Mouse (Mus musculus) NIH3T3 (cell line): ENCODE measurements around the gene Pdzrn4.
"Not testable (repeated sequence)": the region's sequence is repeated elsewhere in the genome, so short reads cannot be mapped to it uniquely, and the experiment has no call there.

Source experiments
- DNase-seq: peaks from one replicate; pipeline ENCODE4 v3.0.0-alpha.2; 2012; ENCODE audit warnings: low read depth

Pdzrn4 gene

DNA sequence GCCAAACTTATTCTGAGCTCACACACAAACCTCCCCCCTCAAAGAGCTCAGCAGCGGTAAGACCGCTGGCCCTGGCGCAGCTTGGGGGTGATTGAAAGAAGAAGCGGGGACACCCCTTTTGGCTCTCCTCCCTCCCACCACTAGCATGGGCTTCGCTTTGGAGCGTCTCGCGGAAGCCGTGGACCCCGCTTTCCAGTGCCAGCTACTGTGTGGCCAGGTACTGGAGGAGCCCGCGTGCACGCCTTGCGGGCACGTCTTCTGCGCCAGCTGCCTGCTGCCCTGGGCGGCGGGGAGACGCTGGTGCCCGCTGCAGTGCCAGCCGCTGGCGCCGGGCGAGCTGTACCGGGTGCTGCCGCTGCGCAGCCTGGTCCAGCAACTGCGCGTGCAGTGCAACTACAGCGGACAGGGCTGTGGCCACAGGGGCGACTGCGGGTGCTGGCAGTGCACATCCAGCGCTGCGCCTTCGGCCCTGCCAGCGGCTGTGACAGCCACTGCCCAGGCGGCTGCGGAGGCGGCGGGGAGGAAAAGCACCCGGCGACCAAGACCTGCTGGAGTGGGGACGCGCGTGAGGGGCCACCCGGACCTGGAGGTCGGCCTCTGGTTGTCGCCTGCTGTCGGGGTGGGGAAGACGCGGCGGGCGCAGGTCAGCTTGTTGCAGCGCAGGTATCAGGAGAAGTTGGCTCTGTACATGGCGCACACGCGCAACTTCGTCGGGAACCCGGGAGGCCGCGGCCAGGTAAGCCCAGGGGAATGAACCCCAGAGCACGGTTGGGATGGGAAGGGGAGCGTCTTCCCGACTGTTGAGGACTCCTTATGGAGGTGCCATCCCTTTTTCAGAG, at the start of gene Pdzrn4:
Gene Pdzrn4, plus strand, starts transcription at position 112 of the 839 bp plus-strand sequence.
- no peak for DNase-seq

GRCm38 (mm10) chr15:92347426-92347825, 49.3 kb upstream of the Pdzrn4 start:
- DNase-seq = no peak

DNA sequence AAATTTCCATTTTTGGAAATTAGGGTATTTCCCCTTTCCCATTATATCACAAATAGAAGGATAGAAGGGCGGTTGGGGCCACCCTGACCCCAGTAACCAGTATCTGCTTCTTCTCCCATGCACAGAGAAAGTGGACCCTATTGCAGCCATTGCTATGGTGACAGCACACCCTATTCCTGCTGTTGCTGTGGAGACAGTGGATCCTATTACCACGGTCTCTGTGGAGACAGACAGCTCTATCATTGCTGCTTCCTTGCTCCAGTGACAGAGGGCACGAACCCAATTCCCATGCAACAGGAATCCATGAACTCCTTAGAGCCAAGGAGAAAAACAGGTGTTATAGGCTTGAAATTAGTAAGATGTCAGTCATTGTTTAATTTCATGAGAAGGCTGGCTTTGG, 48.8 kb upstream of the Pdzrn4 start:
- DNase-seq = no peak

- DNase-seq = not testable (repeated sequence)
Observed at GRCm38 (mm10) chr15:92348453-92348852, 48.2 kb upstream of the Pdzrn4 start.

DNA sequence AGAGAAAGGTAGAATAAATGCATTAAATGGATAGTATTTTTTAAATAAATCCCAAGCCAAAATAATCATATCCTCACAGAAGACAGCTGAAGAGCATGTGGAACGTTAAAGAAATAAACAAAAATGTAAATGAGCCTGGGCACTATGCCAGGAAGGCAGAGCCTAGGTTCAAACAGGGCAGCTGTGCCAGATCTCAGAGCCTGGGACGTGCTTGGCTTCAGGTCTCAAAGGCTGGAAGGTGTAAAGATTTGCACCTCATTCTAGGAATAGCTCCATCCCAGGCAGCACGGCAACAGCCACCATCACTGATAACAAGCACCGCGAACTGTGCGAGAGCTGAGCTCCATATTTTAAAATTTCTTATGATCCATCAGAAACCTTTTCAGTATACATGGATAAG, 32.5 kb upstream of the Pdzrn4 start:
- no peak for DNase-seq

GRCm38 (mm10) chr15:92364592-92364991, 32.1 kb upstream of the Pdzrn4 start:
- no peak for DNase-seq

GRCm38 (mm10) chr15:92394811-92395210, 1.9 kb upstream of the Pdzrn4 start:
- DNase-seq = no peak

GRCm38 (mm10) chr15:92398747-92399146, 2.1 kb downstream of the Pdzrn4 start:
- no peak for DNase-seq

- no peak for DNase-seq
Observed at GRCm38 (mm10) chr15:92399278-92399677, 2.6 kb downstream of the Pdzrn4 start.

DNA sequence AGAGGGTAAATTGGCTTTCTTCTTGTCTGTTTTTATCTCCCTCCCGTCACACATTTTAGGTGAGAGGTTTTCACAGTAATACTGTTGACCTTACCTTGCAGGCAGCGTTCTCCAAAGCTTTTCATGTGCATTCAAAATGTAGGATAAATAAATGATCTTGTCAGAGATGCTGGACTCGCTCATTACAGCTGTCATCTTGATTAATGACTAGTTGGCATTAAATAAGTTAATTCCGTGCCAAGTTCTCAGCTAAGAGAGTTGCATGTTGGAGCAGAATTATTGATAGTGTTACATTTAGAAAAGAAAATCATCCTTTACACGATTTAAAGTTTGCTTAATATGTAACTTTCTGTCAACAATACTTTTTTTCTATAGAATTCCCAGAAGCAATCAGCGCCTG, 4.9 kb downstream of the Pdzrn4 start:
- DNase-seq = no peak

DNA sequence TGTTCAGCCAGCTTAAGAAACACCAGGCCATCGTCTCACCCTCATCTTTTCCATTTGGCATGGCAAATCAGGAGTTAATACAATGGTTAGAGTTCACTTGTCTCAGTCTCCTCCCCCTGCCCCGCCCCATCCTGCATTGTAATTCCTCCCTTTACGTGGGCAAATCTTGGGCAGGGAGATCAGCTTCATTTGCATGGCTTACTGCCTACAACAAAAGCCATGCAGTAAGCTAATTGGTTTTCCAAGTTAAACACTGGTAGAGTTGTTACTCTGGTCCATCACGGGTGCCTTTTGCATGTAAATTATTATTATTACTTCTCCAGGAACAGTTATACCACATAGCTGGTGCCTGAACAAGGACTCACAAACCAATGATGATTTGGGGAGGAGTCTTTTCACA, 18.6 kb downstream of the Pdzrn4 start:
- DNase-seq = no peak

DNA sequence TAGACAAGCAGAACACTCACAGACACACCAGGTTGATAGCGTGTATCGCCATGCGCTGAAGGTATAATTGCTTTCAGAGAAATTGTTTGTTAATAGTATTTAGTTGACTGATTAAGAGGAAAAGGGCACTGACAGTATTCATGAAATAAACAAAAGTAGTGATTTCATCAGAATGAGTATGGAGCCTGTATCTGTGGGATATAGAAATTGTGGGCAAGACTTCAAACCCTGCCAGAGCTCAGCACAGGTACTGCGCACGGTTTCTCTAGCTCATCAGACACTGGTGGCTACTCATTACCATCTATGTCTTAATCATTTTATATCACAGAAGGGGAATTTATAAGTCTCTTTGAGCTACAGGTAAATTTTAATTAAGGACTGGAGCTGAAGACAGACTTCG, 19.5 kb downstream of the Pdzrn4 start:
- no peak for DNase-seq

DNA sequence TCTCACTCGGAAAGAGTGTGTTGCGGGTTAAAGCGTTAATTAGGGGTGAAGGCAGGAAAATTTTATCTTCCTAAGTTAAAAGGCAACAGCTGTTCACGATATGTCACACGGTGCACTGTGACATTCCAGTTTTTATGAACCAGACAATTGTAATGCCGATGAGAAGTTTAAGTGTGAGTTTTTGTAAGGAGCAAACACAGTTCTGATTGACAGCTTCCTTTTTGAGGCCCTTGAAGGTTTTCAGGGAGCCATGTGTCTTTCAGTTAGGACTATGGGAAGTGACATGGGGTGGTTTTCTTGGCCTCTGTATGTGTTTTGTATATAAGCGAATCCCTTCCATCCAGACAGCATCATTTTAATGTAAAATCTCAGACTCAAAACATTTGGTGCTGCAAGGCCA, 20.0 kb downstream of the Pdzrn4 start:
- DNase-seq = no peak

GRCm38 (mm10) chr15:92417120-92417519, 20.4 kb downstream of the Pdzrn4 start:
- no peak for DNase-seq

- peak; percentile 22 for DNase-seq
Observed at GRCm38 (mm10) chr15:92434605-92435004, 37.9 kb downstream of the Pdzrn4 start.

DNA sequence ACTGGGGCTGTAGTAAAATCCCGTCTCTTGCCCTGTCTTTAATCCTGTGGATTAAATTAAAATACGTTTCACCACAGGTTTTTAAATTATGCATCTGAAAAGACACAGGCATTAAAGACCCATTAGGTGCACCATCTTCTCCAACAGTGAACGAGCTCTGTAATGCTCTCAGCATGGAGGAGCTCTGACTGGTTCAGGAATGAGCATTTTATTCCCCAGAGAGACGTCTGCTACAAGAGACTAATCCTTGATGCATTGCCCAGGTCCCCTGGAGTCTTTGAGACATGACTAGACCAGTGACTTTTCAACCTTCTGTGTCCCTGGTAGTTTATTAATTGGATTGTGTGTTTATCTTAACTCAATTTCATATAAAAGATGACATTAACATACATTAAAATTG, 38.6 kb downstream of the Pdzrn4 start:
- DNase-seq = no peak

DNA sequence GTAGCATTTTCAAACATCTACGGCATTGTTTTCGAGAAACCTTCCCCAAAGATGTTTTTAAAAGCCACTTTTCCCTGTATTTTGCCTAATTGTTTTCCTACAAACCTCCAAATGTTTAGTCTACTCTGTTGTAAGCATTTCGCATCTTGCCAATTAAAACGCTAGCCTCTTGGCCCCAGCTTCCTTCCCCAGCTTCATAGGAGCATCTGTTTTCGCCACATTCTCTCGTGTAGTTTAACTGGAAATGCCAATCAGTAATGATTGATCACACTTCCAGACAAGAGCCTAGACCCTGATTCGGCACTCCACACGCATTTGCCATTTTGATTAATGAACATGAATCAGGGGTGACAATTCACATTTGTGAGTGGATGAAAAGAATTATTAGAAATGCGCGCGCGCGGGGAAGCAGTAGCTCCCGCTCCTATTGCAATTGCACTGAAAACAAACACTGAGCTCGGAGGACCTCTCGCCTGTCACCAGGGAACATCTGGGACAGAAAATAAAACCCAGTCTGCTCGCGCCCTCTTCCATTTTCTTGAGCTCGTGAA, 45.0 kb downstream of the Pdzrn4 start:
- no peak for DNase-seq

- DNase-seq = no peak
Observed at GRCm38 (mm10) chr15:92447708-92448147, 51.0 kb downstream of the Pdzrn4 start.

DNA sequence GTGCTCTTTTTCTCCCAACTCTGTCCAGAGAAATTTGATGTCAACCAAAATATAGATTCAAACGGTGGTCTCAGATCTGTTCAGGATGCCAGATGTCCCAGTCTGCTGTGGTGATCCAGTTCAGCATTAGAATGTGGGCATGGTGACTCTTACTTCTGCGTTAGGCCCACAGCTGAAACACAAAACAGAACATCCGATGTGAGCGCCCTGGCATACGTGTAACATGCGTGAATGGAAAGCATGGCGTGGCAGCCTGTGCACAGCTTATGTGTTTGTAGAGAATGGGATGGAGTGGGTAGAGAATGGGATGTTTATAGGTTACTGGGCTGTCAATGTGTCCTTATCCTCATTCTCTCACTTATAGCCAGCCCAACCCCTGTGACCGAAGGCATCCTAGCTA, 52.4 kb downstream of the Pdzrn4 start:
- no peak for DNase-seq

DNA sequence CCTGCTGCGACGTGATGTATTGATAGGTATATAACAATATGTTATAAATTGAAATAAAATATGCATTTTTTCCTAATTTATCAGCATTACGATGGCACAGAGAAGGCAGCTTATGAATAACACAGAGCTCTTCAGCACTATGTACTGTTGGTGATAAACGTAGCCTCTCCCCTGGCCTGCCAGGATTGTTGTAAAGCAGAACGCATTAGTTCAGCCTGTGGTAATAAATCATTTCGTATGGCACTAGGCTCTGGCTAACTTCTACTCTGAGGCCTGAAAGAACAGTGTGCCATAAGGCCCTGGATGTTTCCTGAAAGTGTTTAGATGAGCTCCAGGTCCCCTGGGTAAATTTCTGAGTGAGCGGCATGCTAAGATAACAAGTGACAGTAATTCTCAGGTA, 55.9 kb downstream of the Pdzrn4 start:
- no peak for DNase-seq

DNA sequence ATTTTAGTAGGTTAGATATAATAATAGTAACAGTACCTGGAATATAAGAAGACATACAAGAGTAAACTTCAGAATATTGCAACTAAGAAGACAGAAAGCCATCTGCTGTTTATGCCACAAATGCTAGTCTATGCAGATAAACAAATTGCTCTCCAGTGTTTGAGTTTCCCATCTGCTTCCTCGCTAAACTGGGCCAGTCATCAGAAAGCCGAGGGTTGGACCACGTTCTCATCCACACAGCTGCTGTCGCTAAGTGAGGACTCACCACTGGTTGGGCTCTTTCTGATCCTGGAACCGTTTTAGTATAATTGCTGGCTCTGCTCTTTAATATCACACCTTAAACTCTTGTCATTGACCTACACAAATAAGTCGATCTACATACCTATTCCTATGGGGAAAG, 85.5 kb downstream of the Pdzrn4 start:
- DNase-seq = no peak

- no peak for DNase-seq
Observed at GRCm38 (mm10) chr15:92491376-92491775, 94.7 kb downstream of the Pdzrn4 start.

DNA sequence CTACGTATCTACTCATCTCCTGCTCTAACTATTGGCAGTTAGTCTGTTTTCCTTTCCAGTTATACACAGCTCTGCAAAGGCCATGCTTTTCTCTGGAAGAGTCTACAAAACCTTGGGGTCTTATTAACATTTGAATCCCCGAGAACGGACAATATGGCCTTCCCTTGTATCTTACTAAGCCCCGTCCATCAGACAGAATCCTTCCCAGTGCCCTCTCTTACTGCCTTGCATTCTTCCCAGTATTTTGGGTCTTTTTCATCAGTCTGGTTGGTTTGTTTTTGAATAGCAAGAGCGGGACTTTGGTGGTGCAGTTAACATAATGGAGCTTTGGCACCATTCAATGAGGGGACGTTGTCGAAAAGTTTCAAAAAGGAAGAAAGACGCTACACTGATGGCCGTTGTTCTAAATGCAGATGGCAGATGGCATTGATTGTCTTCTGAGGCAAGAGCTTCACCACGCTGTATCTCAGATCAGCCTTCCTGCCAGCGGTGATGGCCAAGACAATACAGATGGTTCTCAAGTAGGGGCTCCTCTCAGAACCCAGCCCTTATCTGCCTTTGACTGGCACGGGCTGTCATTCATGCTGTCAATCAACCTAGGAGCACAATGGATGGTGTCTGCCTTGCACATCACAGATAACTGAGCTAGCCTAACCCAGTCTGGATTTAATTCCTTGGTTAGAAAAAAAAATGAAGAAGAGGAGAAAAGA, 98.9 kb downstream of the Pdzrn4 start:
- DNase-seq = no peak
